Mouse (Mus musculus): ENCODE data around the gene Prkn. TPM values are rescaled to one million over a fixed set of nuclear protein-coding genes. Genes with fewer than 3 reads are reported as not detected.

The Prkn gene
- polyA plus RNA-seq, 1 experiment from 2014 or later: 3.9 TPM

DNA sequence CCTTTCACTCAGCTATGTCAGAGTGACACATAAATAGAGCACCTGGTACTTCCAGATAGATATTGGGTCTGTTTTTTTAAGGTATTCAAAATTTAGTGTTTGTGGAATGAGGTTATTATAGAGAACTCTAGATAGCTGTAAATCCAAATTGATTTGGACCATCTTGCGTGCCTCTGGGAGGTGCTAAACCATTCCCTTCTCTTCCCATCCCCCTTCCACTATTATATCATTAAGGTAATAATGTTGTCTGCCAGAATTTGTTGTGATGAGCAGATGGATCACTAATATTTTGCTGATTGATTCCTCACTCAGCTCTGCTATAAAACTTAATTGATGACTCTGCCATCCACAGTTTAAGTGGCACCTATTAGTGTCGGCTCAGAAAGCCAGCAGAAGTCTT lies 625.9 kb downstream of the Prkn start:
- Histone ChIP-seq H3K4me3 (replicated peaks; ENCODE audit: low read length) (no peak overlapping the region), H3K27ac (ENCODE audit: low read length) (no peak overlapping the region), H3K36me3 (ENCODE audit: control insufficient read depth, insufficient read depth) (no peaks in the 10 kb centered on the region), H3K9ac (replicated peaks; ENCODE audit: low read depth, low read length) (no peak overlapping the region), H3K4me2 (ENCODE audit: low read length) (no peak overlapping the region), H3K9me3 (ENCODE audit: control insufficient read depth, low read length) (no peaks in the 10 kb centered on the region), H3K27me3 (replicated peaks; ENCODE audit: control insufficient read depth, insufficient read depth, low read length) (no peaks in the 10 kb centered on the region), H3K4me1 (replicated peaks; ENCODE audit: control insufficient read depth, insufficient read depth, low read length) (no peaks in the 10 kb centered on the region)
- ATAC-seq: no peak
- WGBS: 69% methylated on average over 2 of the region's 2 CpGs

- Histone ChIP-seq H3K4me2 (ENCODE audit: low read length) (no peak overlapping the region), H3K4me3 (replicated peaks; ENCODE audit: low read length) (no peak overlapping the region), H3K9me3 (ENCODE audit: control insufficient read depth, low read length) (no peaks in the 10 kb centered on the region), H3K9ac (replicated peaks; ENCODE audit: low read depth, low read length) (no peak overlapping the region), H3K36me3 (ENCODE audit: control insufficient read depth, insufficient read depth) (no peaks in the 10 kb centered on the region), H3K27me3 (replicated peaks; ENCODE audit: control insufficient read depth, insufficient read depth, low read length) (no peaks in the 10 kb centered on the region), H3K4me1 (replicated peaks; ENCODE audit: control insufficient read depth, insufficient read depth, low read length) (no peaks in the 10 kb centered on the region), H3K27ac (ENCODE audit: low read length) (no peak overlapping the region)
- WGBS: 87% methylated on average over 2 of the region's 2 CpGs
- ATAC-seq: no peak
Measured at GRCm38 (mm10) chr17:11468624-11469023, 628.4 kb downstream of the Prkn start.

- Histone ChIP-seq H3K4me3 (replicated peaks; ENCODE audit: low read length) (no peak overlapping the region), H3K27me3 (replicated peaks; ENCODE audit: control insufficient read depth, insufficient read depth, low read length) (no peaks in the 10 kb centered on the region), H3K36me3 (ENCODE audit: control insufficient read depth, insufficient read depth) (no peaks in the 10 kb centered on the region), H3K27ac (ENCODE audit: low read length) (no peak overlapping the region), H3K4me1 (replicated peaks; ENCODE audit: control insufficient read depth, insufficient read depth, low read length) (no peaks in the 10 kb centered on the region), H3K4me2 (ENCODE audit: low read length) (no peak overlapping the region), H3K9ac (replicated peaks; ENCODE audit: low read depth, low read length) (no peak overlapping the region), H3K9me3 (ENCODE audit: control insufficient read depth, low read length) (no peaks in the 10 kb centered on the region)
- 86% methylated on average over 2 of the region's 2 CpGs for WGBS
- no peak for ATAC-seq
Measured at GRCm38 (mm10) chr17:11483032-11483431, 642.8 kb downstream of the Prkn start.

DNA sequence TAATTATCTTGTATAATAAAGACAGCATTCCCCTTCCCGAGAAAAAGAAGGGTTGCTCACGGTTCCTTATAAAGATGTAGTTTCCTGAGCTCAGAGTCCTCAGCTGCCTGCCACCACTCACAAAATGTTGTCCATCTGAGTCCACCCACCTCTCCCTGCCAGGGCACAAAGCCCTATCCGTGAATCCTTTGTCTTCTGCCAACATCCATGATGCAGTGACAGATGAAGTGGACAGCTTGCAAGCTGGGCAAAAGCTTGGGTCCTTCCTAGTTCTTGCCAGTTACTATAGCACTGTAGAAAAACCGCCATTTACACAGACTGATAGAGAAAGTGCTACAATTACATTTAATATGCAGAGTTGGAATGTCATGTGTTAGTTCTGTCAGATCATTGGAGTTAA lies 649.9 kb downstream of the Prkn start:
- H3K36me3 ChIP-seq (ENCODE audit: control insufficient read depth, insufficient read depth): no peaks in the 10 kb centered on the region
- no peak overlapping the region for H3K4me2 ChIP-seq (ENCODE audit: low read length)
- no peak for ATAC-seq
- no peak overlapping the region for H3K4me3 ChIP-seq (replicated peaks; ENCODE audit: low read length)
- H3K4me1 ChIP-seq (replicated peaks; ENCODE audit: control insufficient read depth, insufficient read depth, low read length): no peaks in the 10 kb centered on the region
- 61% methylated on average over 4 of the region's 4 CpGs for WGBS
- H3K9ac ChIP-seq (replicated peaks; ENCODE audit: low read depth, low read length): no peak overlapping the region
- H3K27me3 ChIP-seq (replicated peaks; ENCODE audit: control insufficient read depth, insufficient read depth, low read length): no peaks in the 10 kb centered on the region
- no peak overlapping the region for H3K27ac ChIP-seq (ENCODE audit: low read length)
- no peaks in the 10 kb centered on the region for H3K9me3 ChIP-seq (ENCODE audit: control insufficient read depth, low read length)

DNA sequence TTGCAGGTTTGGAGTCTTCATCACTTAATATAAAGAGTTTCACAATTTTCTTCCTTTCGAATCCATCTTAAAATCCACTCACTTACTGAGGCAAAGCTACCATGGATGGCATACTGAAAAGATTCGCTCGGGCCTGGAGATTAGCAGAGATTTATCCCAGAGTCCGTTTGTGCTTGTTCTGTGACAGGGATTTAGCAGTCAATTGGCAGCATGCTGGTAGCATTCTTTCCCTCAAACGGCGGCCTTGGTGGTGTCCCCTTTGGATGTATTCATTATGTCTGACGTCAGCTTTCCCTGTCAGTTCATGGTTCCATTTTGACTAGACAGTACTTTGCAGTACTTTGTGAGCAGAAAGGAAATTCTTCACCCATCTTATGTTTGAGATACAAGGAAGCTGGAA lies 662.4 kb downstream of the Prkn start:
- Histone ChIP-seq H3K36me3 (ENCODE audit: control insufficient read depth, insufficient read depth) (no peaks in the 10 kb centered on the region), H3K9me3 (ENCODE audit: control insufficient read depth, low read length) (no peaks in the 10 kb centered on the region), H3K27me3 (replicated peaks; ENCODE audit: control insufficient read depth, insufficient read depth, low read length) (no peaks in the 10 kb centered on the region), H3K4me2 (ENCODE audit: low read length) (no peak overlapping the region), H3K27ac (ENCODE audit: low read length) (no peak overlapping the region), H3K4me3 (replicated peaks; ENCODE audit: low read length) (no peak overlapping the region), H3K4me1 (replicated peaks; ENCODE audit: control insufficient read depth, insufficient read depth, low read length) (no peaks in the 10 kb centered on the region), H3K9ac (replicated peaks; ENCODE audit: low read depth, low read length) (no peak overlapping the region)
- 34% methylated on average over 7 of the region's 7 CpGs for WGBS
- ATAC-seq: no peak

DNA sequence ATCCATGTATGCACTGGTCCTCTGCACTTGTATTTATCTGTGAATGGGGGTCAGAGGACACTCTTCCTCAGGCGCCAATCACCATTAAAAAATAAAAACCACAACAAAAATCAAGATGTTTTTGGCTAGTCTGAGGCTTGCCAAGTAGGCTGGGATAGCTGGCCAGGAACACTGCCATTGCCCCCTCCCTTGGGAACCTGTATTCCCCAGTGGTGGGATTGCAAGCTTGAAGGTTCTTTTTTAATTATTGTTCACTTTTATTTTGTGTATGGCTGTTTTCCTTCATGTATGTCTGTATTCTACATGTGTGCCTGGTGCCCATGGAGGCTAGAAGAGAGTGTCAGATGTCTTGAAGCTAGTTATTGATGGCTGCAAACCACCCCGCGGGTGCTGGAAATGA lies 664.3 kb downstream of the Prkn start:
- Histone ChIP-seq H3K9ac (replicated peaks; ENCODE audit: low read depth, low read length) (no peak overlapping the region), H3K36me3 (ENCODE audit: control insufficient read depth, insufficient read depth) (no peaks in the 10 kb centered on the region), H3K4me1 (replicated peaks; ENCODE audit: control insufficient read depth, insufficient read depth, low read length) (no peaks in the 10 kb centered on the region), H3K27me3 (replicated peaks; ENCODE audit: control insufficient read depth, insufficient read depth, low read length) (no peaks in the 10 kb centered on the region), H3K9me3 (ENCODE audit: control insufficient read depth, low read length) (no peaks in the 10 kb centered on the region), H3K27ac (ENCODE audit: low read length) (no peak overlapping the region), H3K4me2 (ENCODE audit: low read length) (no peak overlapping the region), H3K4me3 (replicated peaks; ENCODE audit: low read length) (no peak overlapping the region)
- WGBS: 94% methylated on average over 3 of the region's 3 CpGs
- ATAC-seq: no peak

GRCm38 (mm10) chr17:11507082-11507481 lies 666.9 kb downstream of the Prkn start:
- no peak for ATAC-seq

DNA sequence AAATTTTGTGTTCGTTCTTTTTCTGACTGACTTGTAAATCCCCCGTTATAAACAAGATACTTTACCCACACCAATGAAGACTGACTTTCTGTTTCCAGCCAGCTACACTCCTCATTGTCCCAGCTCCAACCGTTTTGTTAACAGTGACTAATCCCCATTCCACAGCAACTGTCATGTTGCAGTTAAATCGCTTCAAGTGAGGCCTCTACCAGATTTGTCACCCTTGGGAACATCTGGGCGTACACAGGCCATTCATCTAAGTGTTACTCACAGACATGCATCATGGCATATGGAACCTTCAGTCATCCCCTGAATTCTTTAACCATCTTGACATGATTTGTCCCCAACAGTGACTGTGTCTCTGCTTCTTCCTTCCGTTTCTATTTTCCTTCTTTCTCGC lies 669.9 kb downstream of the Prkn start:
- H3K4me3 ChIP-seq (replicated peaks; ENCODE audit: low read length): no peak overlapping the region
- H3K9ac ChIP-seq (replicated peaks; ENCODE audit: low read depth, low read length): no peak overlapping the region
- H3K4me2 ChIP-seq (ENCODE audit: low read length): no peak overlapping the region
- H3K27ac ChIP-seq (ENCODE audit: low read length): no peak overlapping the region
- H3K4me1 ChIP-seq (replicated peaks; ENCODE audit: control insufficient read depth, insufficient read depth, low read length): peaks cover 3% of the 10 kb centered on the region
- no peaks in the 10 kb centered on the region for H3K9me3 ChIP-seq (ENCODE audit: control insufficient read depth, low read length)
- 63% methylated on average over 7 of the region's 7 CpGs for WGBS
- no peaks in the 10 kb centered on the region for H3K36me3 ChIP-seq (ENCODE audit: control insufficient read depth, insufficient read depth)
- ATAC-seq: no peak
- no peaks in the 10 kb centered on the region for H3K27me3 ChIP-seq (replicated peaks; ENCODE audit: control insufficient read depth, insufficient read depth, low read length)

More at GRCm38 (mm10) chr17:11507082-11507481, 666.9 kb downstream of the Prkn start:
- Histone ChIP-seq H3K4me3 (replicated peaks; ENCODE audit: low read length) (no peak overlapping the region), H3K9me3 (ENCODE audit: control insufficient read depth, low read length) (no peaks in the 10 kb centered on the region), H3K9ac (replicated peaks; ENCODE audit: low read depth, low read length) (no peak overlapping the region), H3K4me2 (ENCODE audit: low read length) (no peak overlapping the region), H3K4me1 (replicated peaks; ENCODE audit: control insufficient read depth, insufficient read depth, low read length) (no peaks in the 10 kb centered on the region), H3K27me3 (replicated peaks; ENCODE audit: control insufficient read depth, insufficient read depth, low read length) (no peaks in the 10 kb centered on the region), H3K36me3 (ENCODE audit: control insufficient read depth, insufficient read depth) (no peaks in the 10 kb centered on the region), H3K27ac (ENCODE audit: low read length) (no peak overlapping the region)
- WGBS: 81% methylated on average over 3 of the region's 3 CpGs

GRCm38 (mm10) chr17:11514032-11514761 lies 674.0 kb downstream of the Prkn start:
- WGBS: 29% methylated on average over 8 of the region's 8 CpGs
- no peak overlapping the region for H3K4me2 ChIP-seq (ENCODE audit: low read length)
- H3K4me3 ChIP-seq (replicated peaks; ENCODE audit: low read length): no peak overlapping the region
- no peaks in the 10 kb centered on the region for H3K9me3 ChIP-seq (ENCODE audit: control insufficient read depth, low read length)
- H3K9ac ChIP-seq (replicated peaks; ENCODE audit: low read depth, low read length): no peak overlapping the region
- H3K27ac ChIP-seq (ENCODE audit: low read length): no peak overlapping the region
- H3K27me3 ChIP-seq (replicated peaks; ENCODE audit: control insufficient read depth, insufficient read depth, low read length): no peaks in the 10 kb centered on the region
- H3K4me1 ChIP-seq (replicated peaks; ENCODE audit: control insufficient read depth, insufficient read depth, low read length): peaks cover 3% of the 10 kb centered on the region
- ATAC-seq: no peak
- no peaks in the 10 kb centered on the region for H3K36me3 ChIP-seq (ENCODE audit: control insufficient read depth, insufficient read depth)

GRCm38 (mm10) chr17:11515619-11516018 lies 675.4 kb downstream of the Prkn start:
- H3K4me3 ChIP-seq (replicated peaks; ENCODE audit: low read length): no peak overlapping the region
- H3K27ac ChIP-seq (ENCODE audit: low read length): no peak overlapping the region
- H3K4me2 ChIP-seq (ENCODE audit: low read length): no peak overlapping the region
- ATAC-seq: no peak
- 94% methylated on average over 4 of the region's 4 CpGs for WGBS
- no peaks in the 10 kb centered on the region for H3K36me3 ChIP-seq (ENCODE audit: control insufficient read depth, insufficient read depth)
- no peak overlapping the region for H3K9ac ChIP-seq (replicated peaks; ENCODE audit: low read depth, low read length)
- peaks cover 3% of the 10 kb centered on the region for H3K4me1 ChIP-seq (replicated peaks; ENCODE audit: control insufficient read depth, insufficient read depth, low read length)
- H3K9me3 ChIP-seq (ENCODE audit: control insufficient read depth, low read length): no peaks in the 10 kb centered on the region
- no peaks in the 10 kb centered on the region for H3K27me3 ChIP-seq (replicated peaks; ENCODE audit: control insufficient read depth, insufficient read depth, low read length)

All from forebrain, embryonic 16.5 days (tissue).